Mouse (Mus musculus): ENCODE measurements at regions not wholly inside any gene's neighbourhood (a gene's known extent, or its start where the extent isn't known, plus 50 kb on each side); places are given as distances from the start of the nearest gene placed in this dataset.
A peak's percentile ranks its signal among the peaks of the same experiment; 100 is the strongest.

DNA sequence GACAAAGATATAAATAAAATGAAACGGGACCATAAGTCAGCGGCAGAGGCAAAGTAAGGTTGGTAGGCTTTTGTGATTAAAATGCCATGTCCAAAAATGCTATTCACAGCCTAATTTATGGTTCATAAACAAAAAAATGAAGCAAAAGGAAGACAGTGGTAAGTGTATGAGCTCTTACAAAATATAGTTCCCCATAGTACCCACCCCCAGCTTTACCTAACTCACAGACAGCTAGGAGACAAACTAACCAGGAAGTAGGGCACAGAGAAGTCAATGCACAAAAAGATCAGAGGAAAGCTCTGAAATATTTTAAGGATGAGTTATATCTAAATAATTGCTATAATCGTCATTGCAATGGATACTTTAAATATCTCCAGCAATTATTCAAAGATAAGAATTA is 249.9 kb downstream of the Mex3b start:
- no peak for ATAC-seq (ENCODE audit: low FRiP score, low read depth)
- no peaks in the 10 kb centered on the region for H3K9me3 ChIP-seq
- WGBS: 94% methylated on average over 3 of the region's 3 CpGs
- no peak overlapping the region for H3K27ac ChIP-seq (replicated peaks)
- H3K4me2 ChIP-seq (replicated peaks): no peak overlapping the region
- no peaks in the 10 kb centered on the region for H3K4me1 ChIP-seq
- no peaks in the 10 kb centered on the region for H3K27me3 ChIP-seq
- no peak overlapping the region for H3K4me3 ChIP-seq
- no peaks in the 10 kb centered on the region for H3K36me3 ChIP-seq
- no peak overlapping the region for H3K9ac ChIP-seq (replicated peaks)

DNA sequence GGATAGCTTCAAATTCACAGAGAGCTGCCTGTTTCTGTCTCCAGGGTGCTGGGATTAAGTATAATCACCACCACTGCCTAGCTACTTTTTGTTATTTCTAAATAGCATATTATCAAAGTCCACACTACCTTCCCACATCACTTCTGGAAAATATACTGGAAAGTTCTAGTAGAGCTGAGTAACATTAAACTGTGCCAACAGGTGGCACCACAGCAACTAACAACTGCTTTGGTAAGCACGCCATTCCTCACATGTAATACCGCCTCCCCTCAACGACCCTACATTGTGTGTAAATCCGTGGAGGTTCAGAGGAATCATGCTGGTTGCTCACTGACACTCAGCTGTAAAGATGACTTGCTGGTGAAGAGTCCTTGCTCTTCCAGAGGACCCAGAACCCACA is 259.1 kb downstream of the Mex3b start:
- no peak overlapping the region for H3K4me3 ChIP-seq
- WGBS: 84% methylated on average over 4 of the region's 4 CpGs
- H3K4me1 ChIP-seq: no peaks in the 10 kb centered on the region
- H3K27me3 ChIP-seq: no peaks in the 10 kb centered on the region
- H3K9me3 ChIP-seq: no peaks in the 10 kb centered on the region
- ATAC-seq (ENCODE audit: low FRiP score, low read depth): no peak
- H3K9ac ChIP-seq (replicated peaks): no peak overlapping the region
- H3K27ac ChIP-seq (replicated peaks): no peak overlapping the region
- no peaks in the 10 kb centered on the region for H3K36me3 ChIP-seq
- H3K4me2 ChIP-seq (replicated peaks): no peak overlapping the region

DNA sequence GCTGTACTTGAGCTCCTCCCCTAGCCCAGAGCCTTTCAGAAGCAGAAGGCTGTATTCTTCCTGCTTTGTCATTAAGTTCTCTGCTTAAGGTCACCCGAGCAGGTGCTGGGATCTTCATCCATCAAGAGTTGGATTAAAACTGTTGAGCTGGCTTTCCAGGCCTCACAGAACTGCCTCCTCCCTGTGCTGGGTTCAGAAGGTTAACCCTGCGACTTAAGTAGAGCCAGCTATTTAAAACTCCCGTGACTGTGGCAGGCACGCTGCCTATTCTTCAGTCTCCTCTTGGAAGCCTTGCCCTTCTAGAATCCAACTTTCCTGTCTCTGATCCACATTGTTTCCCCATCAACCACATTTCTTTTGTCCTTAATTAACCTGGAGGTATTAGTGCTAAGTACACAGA is 273.1 kb downstream of the Mex3b start:
- Histone ChIP-seq H3K4me2 (replicated peaks) (no peak overlapping the region), H3K4me1 (peaks cover 4% of the 10 kb centered on the region; the same call in 1 of the 2 replicates), H3K27me3 (no peaks in the 10 kb centered on the region), H3K9ac (replicated peaks) (no peak overlapping the region), H3K9me3 (no peaks in the 10 kb centered on the region), H3K4me3 (no peak overlapping the region), H3K27ac (replicated peaks) (no peak overlapping the region), H3K36me3 (no peaks in the 10 kb centered on the region)
- ATAC-seq (ENCODE audit: low FRiP score, low read depth): no peak
- 14% methylated on average over 4 of the region's 4 CpGs for WGBS

DNA sequence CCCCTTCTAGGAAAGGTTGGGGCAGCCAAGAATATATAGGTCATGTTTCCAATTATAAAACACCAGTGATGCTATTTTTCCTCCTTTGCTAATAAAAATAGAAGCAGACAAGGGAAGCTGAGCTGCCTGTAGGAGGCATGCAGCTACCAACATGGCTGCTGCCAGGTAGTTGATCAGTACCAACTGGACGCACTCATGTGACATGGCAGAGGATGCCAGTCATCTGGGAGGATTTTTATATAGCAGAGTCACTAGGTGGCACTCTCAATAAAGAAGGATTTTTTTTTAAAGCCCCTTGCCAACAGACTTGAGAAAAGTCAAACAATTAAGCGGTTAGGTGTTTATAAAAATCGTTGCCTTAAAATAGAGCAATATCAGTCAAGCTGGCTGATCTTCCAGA is 273.5 kb downstream of the Mex3b start:
- H3K27me3 ChIP-seq: no peaks in the 10 kb centered on the region
- H3K4me1 ChIP-seq: peaks cover 4% of the 10 kb centered on the region; the same call in 1 of the 2 replicates
- 92% methylated on average over 3 of the region's 3 CpGs for WGBS
- no peak overlapping the region for H3K27ac ChIP-seq (replicated peaks)
- no peak overlapping the region for H3K4me3 ChIP-seq
- no peak overlapping the region for H3K4me2 ChIP-seq (replicated peaks)
- no peak for ATAC-seq (ENCODE audit: low FRiP score, low read depth)
- H3K9ac ChIP-seq (replicated peaks): no peak overlapping the region
- no peaks in the 10 kb centered on the region for H3K9me3 ChIP-seq
- H3K36me3 ChIP-seq: no peaks in the 10 kb centered on the region

DNA sequence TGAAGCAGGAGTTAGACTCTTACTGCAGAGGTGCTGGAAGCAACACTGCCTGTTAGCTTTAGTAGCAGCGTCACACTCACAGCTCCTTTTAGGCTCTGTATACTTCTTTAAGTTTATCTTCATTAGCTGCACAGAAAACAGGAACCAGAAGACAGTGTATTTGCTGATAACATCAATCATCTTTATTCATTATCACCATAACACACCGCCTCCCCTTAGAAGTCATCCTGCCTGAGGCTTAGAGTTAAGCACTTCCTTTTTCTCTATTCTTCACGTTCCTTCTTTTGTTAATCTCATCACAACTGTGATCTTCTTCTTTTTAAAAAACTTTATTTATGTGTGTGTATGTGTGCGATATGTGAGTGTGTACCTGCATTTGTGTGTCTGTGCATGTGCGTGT is 276.9 kb downstream of the Mex3b start:
- Histone ChIP-seq H3K36me3 (no peaks in the 10 kb centered on the region), H3K4me3 (no peak overlapping the region), H3K4me2 (replicated peaks) (no peak overlapping the region), H3K4me1 (peaks cover 4% of the 10 kb centered on the region; the same call in 1 of the 2 replicates), H3K9me3 (no peaks in the 10 kb centered on the region), H3K9ac (replicated peaks) (no peak overlapping the region), H3K27ac (replicated peaks) (no peak overlapping the region), H3K27me3 (no peaks in the 10 kb centered on the region)
- 82% methylated on average over 5 of the region's 5 CpGs for WGBS
- no peak for ATAC-seq (ENCODE audit: low FRiP score, low read depth)

DNA sequence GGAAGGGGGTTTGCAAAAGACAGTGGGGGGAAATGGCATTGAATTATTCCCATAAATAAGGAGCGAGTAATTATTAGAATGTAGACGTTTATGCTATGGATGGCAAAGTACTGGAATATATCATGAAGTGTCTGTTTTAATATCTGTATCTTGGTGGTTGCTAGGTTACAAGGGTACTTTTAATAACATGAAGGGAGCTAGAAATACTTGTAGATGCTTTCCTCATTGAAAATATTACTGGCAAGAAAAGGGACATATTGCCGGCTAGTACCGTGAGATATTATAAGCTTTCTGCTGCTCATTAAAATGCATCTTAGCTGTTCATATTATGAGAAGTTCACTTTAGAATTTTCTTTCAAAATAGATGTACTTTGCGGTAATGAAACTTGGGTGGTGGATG is 278.4 kb downstream of the Mex3b start:
- no peaks in the 10 kb centered on the region for H3K36me3 ChIP-seq
- H3K27me3 ChIP-seq: no peaks in the 10 kb centered on the region
- H3K9ac ChIP-seq (replicated peaks): no peak overlapping the region
- no peaks in the 10 kb centered on the region for H3K4me1 ChIP-seq
- 95% methylated on average over 5 of the region's 5 CpGs for WGBS
- no peak overlapping the region for H3K27ac ChIP-seq (replicated peaks)
- no peak for ATAC-seq (ENCODE audit: low FRiP score, low read depth)
- H3K4me2 ChIP-seq (replicated peaks): no peak overlapping the region
- H3K9me3 ChIP-seq: no peaks in the 10 kb centered on the region
- no peak overlapping the region for H3K4me3 ChIP-seq

DNA sequence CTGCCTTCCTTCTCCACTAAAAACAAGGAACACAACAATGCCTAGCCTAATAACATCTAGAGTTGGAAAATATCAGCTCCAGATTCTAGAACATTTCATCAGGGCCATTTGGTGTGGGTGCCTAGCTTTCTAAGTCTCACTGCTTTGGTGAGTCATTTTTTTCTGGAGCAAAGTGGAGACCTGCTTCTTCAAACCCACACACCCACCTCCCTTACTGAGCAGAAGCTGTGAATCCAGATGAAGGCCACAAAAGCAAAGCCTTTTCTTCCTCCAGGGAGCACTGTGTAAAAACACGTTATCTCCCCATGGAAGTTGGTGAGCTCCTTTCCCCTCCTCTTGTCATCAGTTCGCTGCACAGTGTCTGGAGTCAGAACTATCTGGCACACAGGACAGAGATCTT is 294.1 kb downstream of the Mex3b start:
- no peak for ATAC-seq (ENCODE audit: low FRiP score, low read depth)
- Histone ChIP-seq H3K4me2 (replicated peaks) (no peak overlapping the region), H3K9me3 (no peaks in the 10 kb centered on the region), H3K36me3 (no peaks in the 10 kb centered on the region), H3K9ac (replicated peaks) (no peak overlapping the region), H3K27ac (replicated peaks) (no peak overlapping the region), H3K4me1 (no peaks in the 10 kb centered on the region), H3K4me3 (no peak overlapping the region), H3K27me3 (no peaks in the 10 kb centered on the region)
- WGBS: 69% methylated on average over 2 of the region's 2 CpGs

DNA sequence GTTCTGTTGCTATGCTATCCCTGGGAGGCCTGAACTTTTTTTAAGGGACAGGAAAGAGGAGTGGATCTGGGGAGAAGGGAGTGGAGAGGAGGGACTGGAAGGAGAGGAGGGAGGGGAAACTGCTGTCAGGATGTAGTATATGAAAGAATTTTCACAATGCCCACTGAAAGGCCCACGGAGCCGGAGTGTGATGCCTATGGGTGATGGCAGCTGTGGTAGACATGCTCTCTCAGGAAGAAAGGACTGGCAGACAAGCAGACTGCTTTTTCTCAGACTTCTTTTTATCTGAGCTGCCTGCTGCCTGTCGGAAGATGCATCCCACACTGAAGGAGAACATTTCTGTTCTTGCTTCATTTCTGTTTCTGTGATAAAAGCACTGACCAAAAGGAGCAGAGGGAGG is 295.7 kb downstream of the Mex3b start:
- H3K9me3 ChIP-seq: no peaks in the 10 kb centered on the region
- no peaks in the 10 kb centered on the region for H3K36me3 ChIP-seq
- H3K27me3 ChIP-seq: no peaks in the 10 kb centered on the region
- no peak for ATAC-seq (ENCODE audit: low FRiP score, low read depth)
- no peaks in the 10 kb centered on the region for H3K4me1 ChIP-seq
- no peak overlapping the region for H3K27ac ChIP-seq (replicated peaks)
- 85% methylated on average over 3 of the region's 3 CpGs for WGBS
- H3K4me2 ChIP-seq (replicated peaks): no peak overlapping the region
- no peak overlapping the region for H3K9ac ChIP-seq (replicated peaks)
- H3K4me3 ChIP-seq: no peak overlapping the region

DNA sequence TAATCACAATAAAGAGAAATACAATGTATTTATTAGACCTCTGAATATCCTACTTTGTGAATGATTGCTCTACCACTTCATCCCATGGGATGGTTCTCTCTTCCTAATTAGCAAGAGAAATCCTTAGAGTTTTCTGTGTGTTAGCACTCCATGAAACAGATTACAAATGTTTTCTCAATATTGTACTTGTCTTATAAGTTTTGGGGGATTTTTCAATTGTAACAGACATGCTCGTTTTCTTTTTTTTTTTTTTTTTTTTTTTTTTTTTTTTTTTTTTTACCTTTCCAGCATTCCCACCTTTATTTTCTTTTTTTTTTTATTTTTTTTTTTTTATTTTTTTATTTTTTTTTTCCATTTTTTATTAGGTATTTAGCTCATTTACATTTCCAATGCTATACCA is 312.3 kb downstream of the Mex3b start:
- no peak for ATAC-seq (ENCODE audit: low FRiP score, low read depth)
- H3K9ac ChIP-seq (replicated peaks): no peak overlapping the region
- no peaks in the 10 kb centered on the region for H3K27me3 ChIP-seq
- H3K27ac ChIP-seq (replicated peaks): no peak overlapping the region
- H3K4me3 ChIP-seq: no peak overlapping the region
- H3K4me2 ChIP-seq (replicated peaks): no peak overlapping the region
- no peaks in the 10 kb centered on the region for H3K9me3 ChIP-seq
- H3K4me1 ChIP-seq: no peaks in the 10 kb centered on the region
- H3K36me3 ChIP-seq: no peaks in the 10 kb centered on the region
- 79% methylated on average over 1 of the region's 1 CpGs for WGBS

DNA sequence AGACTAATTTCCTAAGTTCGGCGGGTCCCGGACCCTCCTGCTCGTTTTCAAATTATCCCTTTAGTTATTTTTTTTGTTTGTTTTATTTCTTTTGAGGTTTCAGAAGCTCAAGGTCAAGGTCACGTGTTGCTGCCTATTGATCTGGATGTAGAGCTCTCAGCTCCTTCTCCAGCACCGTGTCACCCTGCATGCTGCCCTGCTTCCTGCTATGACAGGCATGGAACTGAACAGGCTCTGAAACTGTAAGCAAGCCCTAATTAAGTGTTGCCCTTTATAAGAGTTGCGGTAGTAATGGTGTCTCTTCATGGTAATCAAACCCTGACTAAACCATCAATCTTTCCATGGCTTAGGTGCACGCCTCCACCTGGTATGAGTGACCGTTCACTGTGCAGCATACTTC is 319.2 kb downstream of the Mex3b start:
- Histone ChIP-seq H3K4me3 (no peak overlapping the region), H3K36me3 (no peaks in the 10 kb centered on the region), H3K27ac (replicated peaks) (no peak overlapping the region), H3K27me3 (no peaks in the 10 kb centered on the region), H3K4me2 (replicated peaks) (no peak overlapping the region), H3K9ac (replicated peaks) (no peak overlapping the region), H3K9me3 (no peaks in the 10 kb centered on the region), H3K4me1 (no peaks in the 10 kb centered on the region)
- no peak for ATAC-seq (ENCODE audit: low FRiP score, low read depth)
- WGBS: 94% methylated on average over 9 of the region's 9 CpGs

DNA sequence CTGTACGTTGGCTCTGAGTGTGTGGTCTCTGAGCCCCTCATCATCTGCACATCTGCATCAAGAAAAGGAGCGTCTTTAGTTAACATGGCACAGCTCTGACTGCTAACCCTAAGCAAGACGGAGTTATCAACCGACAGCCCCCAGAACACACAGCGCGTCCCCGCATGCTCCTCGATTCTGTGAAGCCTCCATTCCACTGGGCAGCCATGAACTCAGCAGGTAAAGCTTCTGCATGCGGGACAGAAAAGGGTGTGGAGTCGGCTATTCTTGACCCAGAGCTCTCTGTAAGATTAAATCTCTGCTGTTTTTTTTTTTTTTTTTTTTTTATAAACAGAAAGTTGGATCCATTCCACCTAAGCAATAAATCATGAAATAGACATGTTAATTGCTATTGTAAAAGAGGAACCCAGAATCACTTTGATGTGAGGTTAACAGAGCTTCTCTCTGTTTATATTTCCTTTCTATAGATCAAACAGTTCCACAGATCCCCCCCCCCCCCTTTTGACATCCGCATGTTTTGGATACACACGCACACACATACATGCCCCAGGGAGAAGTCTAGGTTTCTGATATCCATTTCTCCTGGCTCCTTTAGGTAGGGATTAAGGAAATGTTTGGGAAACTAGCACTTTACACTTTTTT is 328.9 kb downstream of the Mex3b start:
- Histone ChIP-seq H3K9me3 (no peaks in the 10 kb centered on the region), H3K4me1 (peaks cover 12% of the 10 kb centered on the region; the same call in 1 of the 2 replicates), H3K27me3 (no peaks in the 10 kb centered on the region), H3K9ac (replicated peaks) (no peak overlapping the region), H3K27ac (replicated peaks) (no peak overlapping the region), H3K4me3 (no peak overlapping the region), H3K36me3 (no peaks in the 10 kb centered on the region), H3K4me2 (replicated peaks) (no peak overlapping the region)
- no peak for ATAC-seq (ENCODE audit: low FRiP score, low read depth)
- 88% methylated on average over 12 of the region's 12 CpGs for WGBS

DNA sequence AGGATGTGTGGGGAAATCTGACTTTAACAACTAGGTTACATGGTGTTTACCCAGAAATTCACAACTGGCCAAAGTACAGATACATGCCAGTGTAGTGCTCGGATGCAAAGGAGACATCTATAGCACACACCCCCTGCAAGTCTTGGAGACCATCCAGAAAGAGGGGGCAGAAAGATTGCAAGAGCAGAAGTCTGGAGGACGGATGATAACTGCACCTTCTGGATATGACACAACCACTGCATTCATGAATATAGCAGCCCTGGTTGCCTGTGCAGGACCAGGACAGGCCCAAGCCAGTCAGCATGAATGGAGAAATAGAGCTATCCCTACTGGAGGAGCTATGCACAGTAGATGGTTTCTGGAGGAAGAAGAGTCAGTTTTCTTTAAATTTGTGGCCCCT is 330.4 kb downstream of the Mex3b start:
- Histone ChIP-seq H3K4me3 (no peak overlapping the region), H3K4me2 (replicated peaks) (no peak overlapping the region), H3K4me1 (peaks cover 27% of the 10 kb centered on the region), H3K27me3 (no peaks in the 10 kb centered on the region), H3K9ac (replicated peaks) (no peak overlapping the region), H3K9me3 (no peaks in the 10 kb centered on the region), H3K27ac (replicated peaks) (no peak overlapping the region), H3K36me3 (no peaks in the 10 kb centered on the region)
- no peak for ATAC-seq (ENCODE audit: low FRiP score, low read depth)
- WGBS: 80% methylated on average over 2 of the region's 2 CpGs

DNA sequence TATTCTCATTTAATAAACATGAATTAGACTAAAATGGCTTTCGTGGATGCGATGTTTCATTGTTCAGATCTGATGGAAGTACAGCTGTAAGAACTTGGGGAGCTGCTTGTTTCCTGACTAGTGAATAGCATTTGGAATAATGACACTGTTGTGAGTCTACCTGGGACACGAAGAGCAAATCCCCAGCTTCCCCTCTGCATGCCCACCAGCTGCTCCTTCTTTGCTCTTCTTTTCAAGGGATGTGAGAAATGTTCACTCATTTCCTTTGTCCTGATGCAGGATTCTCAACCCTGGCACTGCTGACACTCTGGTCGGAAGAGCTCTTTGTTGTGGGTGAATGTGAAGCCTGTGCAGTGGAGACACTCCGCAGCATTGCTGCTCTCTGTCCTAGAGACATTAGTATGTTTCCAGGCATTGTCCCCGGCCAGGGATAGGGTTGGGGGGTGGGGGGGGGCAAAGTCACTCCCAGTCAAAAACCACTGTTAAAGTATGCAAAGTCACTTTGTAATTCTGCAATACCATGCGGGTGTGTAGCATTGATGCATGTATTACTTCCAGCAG is 334.1 kb downstream of the Mex3b start:
- H3K9me3 ChIP-seq: no peaks in the 10 kb centered on the region
- ATAC-seq (ENCODE audit: low FRiP score, low read depth): peak; percentile 64
- no peak overlapping the region; the same call in 1 of the 2 replicates for H3K4me3 ChIP-seq
- H3K4me1 ChIP-seq: peaks cover 53% of the 10 kb centered on the region
- H3K36me3 ChIP-seq: no peaks in the 10 kb centered on the region
- H3K4me2 ChIP-seq (replicated peaks): peak overlapping the region; percentile 44
- H3K9ac ChIP-seq (replicated peaks): peak overlapping the region; percentile 35; the same call in 1 of the 2 replicates
- H3K27me3 ChIP-seq: no peaks in the 10 kb centered on the region
- H3K27ac ChIP-seq (replicated peaks): peak overlapping the region; percentile 81
- WGBS: 27% methylated on average over 7 of the region's 7 CpGs

Data from midbrain, embryonic 12.5 days (tissue).